Mouse (Mus musculus) hindbrain, embryonic 10.5 days (tissue): Measurements from ENCODE around the gene Tnrc6b. TPM values are rescaled to one million over a fixed set of nuclear protein-coding genes. Genes with fewer than 3 reads are reported as not detected.
"Not testable (repeated sequence)": the region's sequence is repeated elsewhere in the genome, so short reads cannot be mapped to it uniquely, and the experiment has no call there.

Experiments used
- DNase-seq: peaks from one replicate; pipeline ENCODE4 v3.0.0-alpha.2; 2017; ENCODE audit warnings: low spot score
- H3K27ac ChIP-seq: fragments of 300-500 bp; sonication (generic); 2 replicates; pipeline ENCODE4 v1.5.1; 2016; ENCODE audit warnings: mild to moderate bottlenecking, moderate library complexity
- H3K27me3 ChIP-seq: fragments of 300-500 bp; sonication (generic); 2 replicates; pipeline ENCODE4 v1.6.1; 2016; ENCODE audit warnings: mild to moderate bottlenecking; ENCODE audit not compliant: poor library complexity, insufficient read depth, severe bottlenecking
- H3K36me3 ChIP-seq: fragments of 300-500 bp; sonication (generic); 2 replicates; pipeline ENCODE4 v1.6.1; 2016; ENCODE audit warnings: mild to moderate bottlenecking, moderate library complexity
- H3K4me1 ChIP-seq: fragments of 300-500 bp; sonication (generic); replicated peaks from 2 replicates; pipeline ENCODE4 v1.6.1; 2016; ENCODE audit warnings: mild to moderate bottlenecking
- H3K4me3 ChIP-seq: fragments of 300-500 bp; sonication (generic); 2 replicates; pipeline ENCODE4 v1.5.1; 2016; ENCODE audit warnings: mild to moderate bottlenecking, moderate library complexity
- H3K9me3 ChIP-seq: fragments of 300-500 bp; sonication (generic); 2 replicates; pipeline ENCODE4 v1.6.1; 2016; ENCODE audit warnings: mild to moderate bottlenecking, moderate library complexity
- WGBS: fragments of 180-500 bp; shearing (Covaris S2); methylation state at CpG from one replicate; pipeline ENCODE4 v1.1.7; 2016; 5-methylcytosine and 5-hydroxymethylcytosine counted together
- polyA plus RNA-seq: library from polyadenylated mRNA; unstranded; fragments of >200 nt; fragmentation: Nextera tagmentation; extraction: Ambion mirVana; gene quantifications from 2 replicates; pipeline ENCODE4 v1.2.1, GENCODE M21; 2016

The Tnrc6b gene
- polyA plus RNA-seq, 1 experiment from 2014 or later = 43.3 TPM

DNA sequence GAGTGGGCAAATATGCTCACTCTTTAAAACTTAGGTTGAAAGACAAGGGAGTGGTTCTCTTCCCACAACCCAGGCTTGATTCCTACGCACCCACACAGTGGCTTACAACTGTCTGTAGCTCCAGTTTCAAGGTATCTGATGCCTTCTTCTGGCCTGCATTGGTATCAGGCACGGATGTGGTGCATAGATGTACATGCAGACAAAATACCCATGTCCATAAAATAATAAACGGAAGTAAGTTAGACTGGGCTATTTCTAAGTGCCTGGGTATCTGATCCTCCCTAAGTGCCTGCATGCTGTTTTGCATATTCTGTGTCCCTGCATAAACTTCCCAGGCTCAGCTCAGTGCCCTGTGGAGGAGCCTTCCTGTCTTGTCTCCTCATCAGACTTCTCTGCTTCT is 20.4 kb downstream of the Tnrc6b start:
- Histone ChIP-seq H3K36me3 (no peaks in the 10 kb centered on the region), H3K27ac (no peak overlapping the region), H3K27me3 (no peaks in the 10 kb centered on the region), H3K4me3 (no peak overlapping the region), H3K4me1 (0 out of 2 replicates have a peak, but pooled peaks cover 6% of the 10 kb centered on the region), H3K9me3 (no peaks in the 10 kb centered on the region)
- WGBS = 88% methylated on average over 3 of the region's 3 CpGs
- no peak for DNase-seq

- Histone ChIP-seq H3K4me1 (0 out of 2 replicates have a peak, but pooled peaks cover 6% of the 10 kb centered on the region), H3K9me3 (no peaks in the 10 kb centered on the region), H3K4me3 (no peak overlapping the region), H3K27me3 (no peaks in the 10 kb centered on the region), H3K36me3 (no peaks in the 10 kb centered on the region), H3K27ac (no peak overlapping the region)
- 72% methylated on average over 4 of the region's 4 CpGs for WGBS
- DNase-seq = no peak
Observed at GRCm38 (mm10) chr15:80732266-80733030, 21.3 kb downstream of the Tnrc6b start.

GRCm38 (mm10) chr15:80735300-80735699 is 24.2 kb downstream of the Tnrc6b start:
- no peak for DNase-seq
- no peak overlapping the region for H3K4me3 ChIP-seq
- H3K27me3 ChIP-seq = no peaks in the 10 kb centered on the region
- no peaks in the 10 kb centered on the region for H3K9me3 ChIP-seq
- WGBS = 91% methylated on average over 3 of the region's 3 CpGs
- H3K36me3 ChIP-seq = no peaks in the 10 kb centered on the region
- no peak overlapping the region for H3K27ac ChIP-seq
- 0 out of 2 replicates have a peak, but pooled peaks cover 6% of the 10 kb centered on the region for H3K4me1 ChIP-seq

DNA sequence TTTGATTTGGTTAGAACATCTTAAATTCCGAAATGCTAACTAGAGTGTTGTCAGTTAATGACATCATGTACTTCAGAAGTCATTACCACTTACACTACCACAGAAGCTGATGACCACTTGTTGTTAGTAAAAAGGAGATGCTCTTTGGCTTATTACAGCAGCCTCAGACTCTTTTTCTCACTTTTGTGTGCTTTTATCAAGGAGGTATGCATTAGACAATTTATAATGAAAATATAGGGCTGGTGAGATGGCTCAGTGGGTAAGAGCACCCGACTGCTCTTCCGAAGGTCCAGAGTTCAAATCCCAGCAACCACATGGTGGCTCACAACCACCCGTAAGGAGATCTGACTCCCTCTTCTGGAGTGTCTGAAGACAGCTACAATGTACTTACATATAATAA is 24.6 kb downstream of the Tnrc6b start:
- WGBS = 90% methylated on average over 4 of the region's 4 CpGs

DNA sequence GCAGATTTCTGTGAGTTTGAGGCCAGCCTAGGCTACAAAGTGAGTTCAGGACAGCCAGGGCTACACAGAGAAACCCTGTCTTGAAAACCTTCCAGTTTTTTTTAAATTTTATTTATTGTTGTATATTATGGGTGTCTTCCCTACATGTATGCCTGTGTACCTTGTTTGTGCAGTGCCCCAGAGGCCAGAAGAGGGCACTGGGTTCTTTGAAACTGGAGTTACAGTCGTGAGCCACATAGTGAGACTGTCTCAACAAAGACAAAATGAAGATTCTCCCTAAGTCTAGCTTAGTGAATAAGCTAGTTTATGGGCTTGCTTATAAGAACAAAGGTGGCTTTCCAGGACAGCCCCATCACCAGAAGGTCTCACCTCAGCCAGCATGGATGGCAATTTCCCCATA is 25.4 kb downstream of the Tnrc6b start:
- Histone ChIP-seq H3K4me3 (no peak overlapping the region), H3K36me3 (no peaks in the 10 kb centered on the region), H3K4me1 (0 out of 2 replicates have a peak, but pooled peaks cover 4% of the 10 kb centered on the region), H3K27me3 (no peaks in the 10 kb centered on the region), H3K9me3 (no peaks in the 10 kb centered on the region), H3K27ac (no peak overlapping the region)
- 52% methylated on average over 1 of the region's 1 CpGs for WGBS
- no peak for DNase-seq

More for the DNA sequence above, 24.6 kb downstream of the Tnrc6b start:
- not testable (repeated sequence) for H3K27me3 ChIP-seq, H3K27ac ChIP-seq, H3K4me1 ChIP-seq, H3K9me3 ChIP-seq, H3K4me3 ChIP-seq, H3K36me3 ChIP-seq, DNase-seq

- Histone ChIP-seq H3K27me3 (no peaks in the 10 kb centered on the region), H3K27ac (no peak overlapping the region), H3K9me3 (no peaks in the 10 kb centered on the region), H3K4me1 (no peaks in the 10 kb centered on the region), H3K4me3 (no peak overlapping the region), H3K36me3 (no peaks in the 10 kb centered on the region)
- no peak for DNase-seq
- 91% methylated on average over 2 of the region's 2 CpGs for WGBS
Observed at GRCm38 (mm10) chr15:80738244-80738643, 27.1 kb downstream of the Tnrc6b start.

GRCm38 (mm10) chr15:80739972-80740371 is 28.9 kb downstream of the Tnrc6b start:
- 91% methylated on average over 1 of the region's 1 CpGs for WGBS
- Histone ChIP-seq H3K27ac (no peak overlapping the region), H3K36me3 (no peaks in the 10 kb centered on the region), H3K4me1 (no peaks in the 10 kb centered on the region), H3K27me3 (no peaks in the 10 kb centered on the region), H3K9me3 (no peaks in the 10 kb centered on the region), H3K4me3 (no peak overlapping the region)
- no peak for DNase-seq

GRCm38 (mm10) chr15:80741836-80742235 is 30.7 kb downstream of the Tnrc6b start:
- no peak for DNase-seq
- WGBS = 92% methylated on average over 1 of the region's 1 CpGs
- Histone ChIP-seq H3K36me3 (no peaks in the 10 kb centered on the region), H3K9me3 (no peaks in the 10 kb centered on the region), H3K4me1 (no peaks in the 10 kb centered on the region), H3K4me3 (no peak overlapping the region), H3K27me3 (no peaks in the 10 kb centered on the region), H3K27ac (no peak overlapping the region)

- no peak for DNase-seq
- Histone ChIP-seq H3K27ac (no peak overlapping the region), H3K4me1 (no peaks in the 10 kb centered on the region), H3K4me3 (no peak overlapping the region), H3K27me3 (no peaks in the 10 kb centered on the region), H3K9me3 (no peaks in the 10 kb centered on the region), H3K36me3 (no peaks in the 10 kb centered on the region)
- 86% methylated on average over 3 of the region's 3 CpGs for WGBS
Observed at GRCm38 (mm10) chr15:80742991-80743474, 31.9 kb downstream of the Tnrc6b start.

DNA sequence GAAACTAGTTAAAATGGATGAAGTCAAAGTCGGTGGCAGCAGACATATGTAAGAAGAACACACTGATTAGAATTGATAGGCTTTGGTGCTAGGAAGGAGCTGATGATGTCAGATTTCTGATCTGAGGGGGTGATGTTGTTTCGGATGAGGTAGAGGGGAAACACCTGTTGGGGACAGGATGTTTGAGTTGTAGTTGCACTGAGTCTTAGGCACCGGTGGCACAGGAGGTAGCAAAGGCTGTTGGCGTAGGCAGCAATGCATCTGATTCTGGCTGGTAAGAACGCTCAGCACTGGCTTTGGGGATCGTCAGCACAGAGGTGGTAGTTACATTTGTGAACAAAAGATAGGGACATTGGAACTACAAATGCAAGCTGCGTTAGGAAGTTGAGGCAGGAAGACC is 32.5 kb downstream of the Tnrc6b start:
- H3K27ac ChIP-seq = no peak overlapping the region
- H3K4me1 ChIP-seq = no peaks in the 10 kb centered on the region
- no peaks in the 10 kb centered on the region for H3K27me3 ChIP-seq
- 88% methylated on average over 7 of the region's 7 CpGs for whole genome bisulfite sequencing
- no peaks in the 10 kb centered on the region for H3K36me3 ChIP-seq
- no peak for DNase-seq
- H3K9me3 ChIP-seq = no peaks in the 10 kb centered on the region
- no peak overlapping the region for H3K4me3 ChIP-seq

DNA sequence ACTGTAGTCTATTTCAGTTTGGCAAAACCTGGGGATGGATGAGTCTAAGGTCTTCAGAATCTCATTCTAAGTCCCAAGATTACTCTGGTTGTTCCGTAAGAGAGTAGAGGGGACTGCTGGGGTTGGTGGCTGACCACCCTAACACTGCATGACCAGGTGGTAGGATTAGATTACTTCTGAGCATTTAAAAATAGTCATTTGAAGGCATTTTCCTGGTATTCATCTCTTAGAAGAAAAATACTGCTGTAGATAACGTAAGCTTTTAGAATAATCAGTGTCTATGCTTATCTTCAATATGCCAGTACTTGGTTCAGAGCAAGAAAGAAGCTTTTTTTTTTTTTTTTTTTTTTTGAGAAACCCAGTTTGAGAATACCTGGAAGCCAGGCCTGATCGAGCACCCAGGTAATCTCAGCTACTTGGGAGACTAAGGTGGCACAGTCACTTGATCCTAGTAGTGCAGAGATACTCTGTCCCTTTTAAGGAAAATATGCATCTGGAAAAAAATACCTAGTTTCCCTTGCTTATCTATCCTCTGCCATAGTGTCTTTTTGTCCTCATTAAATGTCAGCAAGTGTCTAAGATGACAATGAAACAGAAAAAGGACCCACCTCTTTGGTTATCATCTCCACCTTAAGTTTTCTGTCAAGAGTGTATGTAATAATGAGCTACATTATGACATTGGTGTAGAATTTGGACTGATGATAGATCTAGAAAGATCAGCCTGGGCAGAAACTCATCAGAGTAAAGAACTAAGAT is 33.7 kb downstream of the Tnrc6b start:
- Histone ChIP-seq H3K4me3 (no peak overlapping the region), H3K9me3 (no peaks in the 10 kb centered on the region), H3K27ac (no peak overlapping the region), H3K4me1 (no peaks in the 10 kb centered on the region), H3K36me3 (no peaks in the 10 kb centered on the region), H3K27me3 (no peaks in the 10 kb centered on the region)
- DNase-seq = no peak
- WGBS = 89% methylated on average over 3 of the region's 3 CpGs

DNA sequence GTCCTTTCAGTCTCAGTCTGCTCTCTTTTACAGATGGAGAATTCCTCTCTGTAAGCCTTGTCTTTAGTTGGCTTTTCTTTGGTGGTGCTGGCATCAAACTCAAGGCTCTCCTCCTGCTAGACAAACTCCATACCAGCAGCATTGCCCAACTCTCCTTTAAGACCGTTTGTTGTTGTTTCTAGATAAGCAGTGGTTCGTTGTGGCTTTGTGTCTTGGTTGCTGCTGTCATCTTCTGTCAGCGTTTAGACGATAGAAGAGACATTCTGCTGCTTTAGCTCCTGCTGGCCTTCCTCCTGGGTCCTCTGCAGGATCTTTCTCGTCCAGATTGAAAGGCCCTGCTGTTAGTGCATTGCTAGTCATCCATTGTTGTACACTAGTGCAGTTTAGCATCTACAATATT is 37.9 kb downstream of the Tnrc6b start:
- Histone ChIP-seq H3K9me3 (no peaks in the 10 kb centered on the region), H3K4me1 (no peaks in the 10 kb centered on the region), H3K27ac (no peak overlapping the region), H3K27me3 (no peaks in the 10 kb centered on the region), H3K4me3 (no peak overlapping the region), H3K36me3 (no peaks in the 10 kb centered on the region)
- 70% methylated on average over 5 of the region's 5 CpGs for WGBS
- DNase-seq = no peak

GRCm38 (mm10) chr15:80753351-80753750 is 42.2 kb downstream of the Tnrc6b start:
- H3K4me1 ChIP-seq = no peaks in the 10 kb centered on the region
- H3K4me3 ChIP-seq = no peak overlapping the region
- no peaks in the 10 kb centered on the region for H3K36me3 ChIP-seq
- H3K27me3 ChIP-seq = no peaks in the 10 kb centered on the region
- no peak overlapping the region for H3K27ac ChIP-seq
- H3K9me3 ChIP-seq = no peaks in the 10 kb centered on the region
- no peak for DNase-seq
- whole genome bisulfite sequencing = 80% methylated on average over 6 of the region's 6 CpGs
